Mouse (Mus musculus) midbrain, postnatal 0 days (tissue): ENCODE data around the gene Sema7a. TPM values are rescaled to one million over a fixed set of nuclear protein-coding genes. Genes with fewer than 3 reads are reported as not detected.

ENCODE experiments used
- ATAC-seq: fragments of 200-750 bp; cut with Nextera tagmentation; 2 replicates; pipeline ENCODE4 v1.8.0; 2017; ENCODE audit warnings: moderate number of reproducible peaks, mild to moderate bottlenecking, moderate TSS enrichment, moderate library complexity; ENCODE audit not compliant: low FRiP score
- DNase-seq: peaks from one replicate; pipeline ENCODE4 v3.0.0-alpha.2; 2015; ENCODE audit warnings: low spot score
- H3K27ac ChIP-seq: fragments of 300-500 bp; sonication (generic); 2 replicates; pipeline ENCODE4 v1.5.1; 2014; ENCODE audit warnings: low read depth, mild to moderate bottlenecking, low read length, mixed read lengths
- H3K27me3 ChIP-seq: fragments of 300-500 bp; sonication (generic); 2 replicates; pipeline ENCODE4 v1.6.1; 2014; ENCODE audit warnings: low read length, control low read depth, mixed read lengths; ENCODE audit not compliant: insufficient read depth
- H3K36me3 ChIP-seq: fragments of 300-500 bp; sonication (generic); 2 replicates; pipeline ENCODE4 v1.6.1; 2014; ENCODE audit warnings: low read length, control low read depth, mixed read lengths; ENCODE audit not compliant: insufficient read depth
- H3K4me1 ChIP-seq: fragments of 300-500 bp; sonication (generic); 2 replicates; pipeline ENCODE4 v1.6.1; 2014; ENCODE audit warnings: mild to moderate bottlenecking, control low read depth, antibody characterized with exemption, low read length, mixed read lengths; ENCODE audit not compliant: insufficient read depth
- H3K4me2 ChIP-seq: fragments of 300-500 bp; sonication (generic); 2 replicates; pipeline ENCODE4 v1.6.1; 2014; ENCODE audit warnings: low read depth, mild to moderate bottlenecking, low read length, mixed read lengths; ENCODE audit not compliant: poor library complexity, severe bottlenecking
- H3K4me3 ChIP-seq: fragments of 300-500 bp; sonication (generic); 2 replicates; pipeline ENCODE4 v1.5.1; 2014; ENCODE audit warnings: low read depth, mild to moderate bottlenecking, low read length, moderate library complexity
- H3K9ac ChIP-seq: fragments of 300-500 bp; sonication (generic); replicated peaks from 2 replicates; pipeline ENCODE4 v1.6.1; 2014; ENCODE audit warnings: mild to moderate bottlenecking, low read length, moderate library complexity, mixed read lengths; ENCODE audit not compliant: poor library complexity, severe bottlenecking
- H3K9me3 ChIP-seq: fragments of 300-500 bp; sonication (generic); 2 replicates; pipeline ENCODE4 v1.6.1; 2016; ENCODE audit warnings: low read length, control low read depth
- CTCF ChIP-seq: IDR thresholded peaks from 2 replicates; pipeline ENCODE4 v1.5.1; 2016; ENCODE audit warnings: antibody characterized with exemption, mild to moderate bottlenecking
- WGBS: fragments of 180-500 bp; shearing (Covaris S2); extraction: QIAGEN DNeasy Blood & Tissue Kit; methylation state at CpG from one replicate; pipeline ENCODE4 v1.1.7; 2014; 5-methylcytosine and 5-hydroxymethylcytosine counted together
- polyA plus RNA-seq: library from polyadenylated mRNA; unstranded; fragments of >200 nt; fragmentation: Nextera tagmentation; extraction: Ambion mirVana; gene quantifications from 2 replicates; pipeline ENCODE4 v1.2.1, GENCODE M21; 2015
- total RNA-seq: library from RNA; depleted of rRNA; stranded (reverse); fragments of >200 nt; gene quantifications from 2 replicates; pipeline ENCODE4 v1.2.3, GENCODE M21; 2014

Gene Sema7a
- total and polyA plus RNA-seq, 2 experiments from 2014 or later: 3.2 to 49.5 TPM

GRCm38 (mm10) chr9:57964528-57965250 lies 24.8 kb downstream of the Sema7a start:
- H3K27me3 ChIP-seq: no peaks in the 10 kb centered on the region
- H3K36me3 ChIP-seq: peaks cover 20% of the 10 kb centered on the region
- H3K9me3 ChIP-seq: no peaks in the 10 kb centered on the region
- DNase-seq (no peak), ATAC-seq (no peak)
- no peak overlapping the region for H3K4me3 ChIP-seq
- H3K4me1 ChIP-seq: no peaks in the 10 kb centered on the region
- TF ChIP-seq CTCF: no peak
- 66% methylated on average over 6 of the region's 6 CpGs for WGBS
- H3K27ac ChIP-seq: no peak overlapping the region
- no peak overlapping the region for H3K9ac ChIP-seq
- no peak overlapping the region for H3K4me2 ChIP-seq

- 72% methylated on average over 12 of the region's 12 CpGs for WGBS
- Histone ChIP-seq H3K9me3 (no peaks in the 10 kb centered on the region), H3K36me3 (peaks cover 13% of the 10 kb centered on the region), H3K4me3 (no peak overlapping the region), H3K4me2 (no peak overlapping the region), H3K27ac (no peak overlapping the region), H3K27me3 (no peaks in the 10 kb centered on the region), H3K9ac (no peak overlapping the region), H3K4me1 (no peaks in the 10 kb centered on the region)
- DNase-seq (no peak), ATAC-seq (no peak)
- no peak for TF ChIP-seq CTCF
Observed at GRCm38 (mm10) chr9:57965281-57966185, 25.6 kb downstream of the Sema7a start.

- Histone ChIP-seq H3K36me3 (no peaks in the 10 kb centered on the region), H3K4me1 (no peaks in the 10 kb centered on the region), H3K9me3 (no peaks in the 10 kb centered on the region), H3K27me3 (no peaks in the 10 kb centered on the region), H3K4me3 (no peak overlapping the region), H3K4me2 (no peak overlapping the region), H3K27ac (no peak overlapping the region; the same call in 1 of the 2 replicates), H3K9ac (no peak overlapping the region)
- 75% methylated on average over 14 of the region's 14 CpGs for WGBS
- DNase-seq (no peak), ATAC-seq (no peak)
- TF ChIP-seq CTCF: no peak
Observed at GRCm38 (mm10) chr9:57967237-57967960, 27.5 kb downstream of the Sema7a start.

GRCm38 (mm10) chr9:57968166-57968771 lies 28.4 kb downstream of the Sema7a start:
- H3K36me3 ChIP-seq: no peaks in the 10 kb centered on the region
- TF ChIP-seq CTCF: no peak
- no peaks in the 10 kb centered on the region for H3K27me3 ChIP-seq
- H3K9me3 ChIP-seq: no peaks in the 10 kb centered on the region
- H3K4me2 ChIP-seq: no peak overlapping the region
- H3K4me3 ChIP-seq: no peak overlapping the region
- DNase-seq (no peak), ATAC-seq (no peak)
- 87% methylated on average over 9 of the region's 9 CpGs for WGBS
- no peaks in the 10 kb centered on the region for H3K4me1 ChIP-seq
- H3K9ac ChIP-seq: no peak overlapping the region
- H3K27ac ChIP-seq: no peak overlapping the region

GRCm38 (mm10) chr9:57968783-57969542 lies 29.1 kb downstream of the Sema7a start:
- no peaks in the 10 kb centered on the region for H3K36me3 ChIP-seq
- H3K4me2 ChIP-seq: no peak overlapping the region
- H3K4me3 ChIP-seq: no peak overlapping the region
- H3K9me3 ChIP-seq: no peaks in the 10 kb centered on the region
- no peaks in the 10 kb centered on the region for H3K4me1 ChIP-seq
- H3K9ac ChIP-seq: no peak overlapping the region
- DNase-seq: no peak
- no peak overlapping the region for H3K27ac ChIP-seq
- TF ChIP-seq CTCF: no peak
- ATAC-seq: no peak
- H3K27me3 ChIP-seq: no peaks in the 10 kb centered on the region
- 91% methylated on average over 8 of the region's 8 CpGs for WGBS
